Mouse (Mus musculus) gastrocnemius, postnatal 10 days (tissue): ENCODE measurements around the gene Rprd2. TPM values are rescaled to one million over a fixed set of nuclear protein-coding genes. Genes with fewer than 3 reads are reported as not detected.

Experiments
- DNase-seq: peaks from one replicate; pipeline ENCODE4 v3.0.0; 2021; ENCODE audit warnings: mixed read lengths
- microRNA-seq, 2 experiments: library from miRNA; unstranded; fragments of <30 nt; microRNA quantifications; one replicate each; pipeline ENCODE4 v1.2.0; 2021
- total RNA-seq, 2 experiments: library from RNA; stranded (reverse); gene quantifications; 2 replicates each; pipeline ENCODE4 v1.2.3; 2021

Rprd2 gene
- total RNA-seq, 2 experiments from 2014 or later, result 32.2 to 41.1 TPM

DNA sequence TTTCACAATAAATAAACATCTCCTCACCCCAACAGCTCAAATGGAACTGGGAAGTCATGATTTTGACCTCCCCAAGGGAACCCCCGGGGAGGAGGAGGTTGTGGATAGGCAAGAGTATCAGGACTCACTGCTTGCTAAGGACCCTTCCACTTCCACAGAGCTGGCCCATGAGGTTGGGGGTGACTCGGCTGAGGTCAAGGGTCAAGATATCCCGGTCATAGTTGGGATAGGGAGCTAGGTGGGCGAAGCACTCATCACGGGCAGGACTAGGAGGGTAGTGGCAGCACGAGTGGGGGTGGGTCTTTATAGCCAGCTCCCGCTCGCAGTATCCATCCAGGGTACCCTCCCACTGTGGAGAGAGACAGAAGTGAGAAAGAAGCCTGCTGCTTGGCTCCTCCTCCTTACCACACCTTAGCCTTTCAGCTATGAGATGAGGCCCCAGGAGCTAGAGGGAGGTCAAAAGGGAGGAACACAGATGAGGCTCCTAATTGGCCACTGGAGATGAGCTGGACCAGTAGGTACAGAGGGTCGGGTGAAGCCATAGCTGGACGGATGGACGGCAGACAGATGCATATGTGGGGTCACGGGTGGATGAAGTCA lies 83.5 kb downstream of the Rprd2 start:
- DNase-seq, result no peak

DNA sequence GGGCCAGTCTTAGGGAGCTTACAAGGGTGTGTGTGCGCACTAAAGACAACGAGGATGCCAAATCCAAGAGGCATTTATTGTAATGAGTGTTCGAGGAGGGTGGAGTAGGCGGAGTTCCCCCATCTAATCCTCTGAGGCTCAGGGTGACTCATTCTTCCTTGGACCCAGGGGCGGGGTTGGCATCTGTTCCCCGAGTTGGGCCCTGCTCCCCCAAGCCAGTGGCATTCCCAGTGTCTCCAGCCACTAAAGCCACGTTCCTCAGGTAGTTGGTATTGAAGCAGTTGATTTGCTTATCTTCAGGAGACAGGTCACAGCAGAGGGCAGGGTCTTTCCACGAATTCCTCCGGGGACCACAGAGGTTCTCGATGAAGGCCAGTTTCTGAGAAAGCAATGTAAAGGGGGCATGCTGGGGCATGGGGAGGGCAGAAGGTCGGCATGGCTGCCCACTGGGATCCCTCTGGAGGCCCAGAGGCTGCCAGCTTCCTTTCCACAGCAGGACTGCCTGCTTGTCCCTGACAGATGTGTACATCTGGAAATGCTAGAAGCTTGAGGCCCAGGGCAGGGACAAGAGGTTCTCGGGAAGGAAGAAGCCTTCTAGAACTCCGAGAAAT lies 84.5 kb downstream of the Rprd2 start:
- DNase-seq, result no peak

GRCm38 (mm10) chr3:95732744-95733521 lies 85.7 kb downstream of the Rprd2 start:
- no peak for DNase-seq

- no peak for DNase-seq
Measured at GRCm38 (mm10) chr3:95732297-95732696, 86.4 kb downstream of the Rprd2 start.

DNA sequence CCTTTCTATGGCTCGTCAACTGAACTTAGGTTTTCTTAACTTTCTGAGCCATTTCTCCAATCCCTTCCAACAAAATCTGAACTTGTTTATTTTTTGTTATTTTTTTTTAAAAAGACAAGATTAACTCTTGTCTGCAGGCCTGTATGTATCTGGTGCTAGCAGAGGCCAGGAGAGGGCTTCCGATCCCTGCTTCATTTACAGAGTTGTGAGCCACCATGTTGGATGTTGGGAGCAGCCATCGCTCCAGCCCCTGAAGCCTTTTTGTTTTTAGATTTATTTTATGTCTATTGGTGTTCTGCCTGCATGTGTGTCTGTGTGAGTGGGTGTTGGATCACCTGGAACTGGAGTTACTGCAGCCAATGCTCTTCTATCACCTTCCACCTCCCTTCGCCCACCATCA lies 86.9 kb downstream of the Rprd2 start:
- no peak for DNase-seq

- DNase-seq, result no peak
Measured at GRCm38 (mm10) chr3:95730431-95730830, 88.2 kb downstream of the Rprd2 start.

- DNase-seq, result no peak
Measured at GRCm38 (mm10) chr3:95728906-95729305, 89.8 kb downstream of the Rprd2 start.

DNA sequence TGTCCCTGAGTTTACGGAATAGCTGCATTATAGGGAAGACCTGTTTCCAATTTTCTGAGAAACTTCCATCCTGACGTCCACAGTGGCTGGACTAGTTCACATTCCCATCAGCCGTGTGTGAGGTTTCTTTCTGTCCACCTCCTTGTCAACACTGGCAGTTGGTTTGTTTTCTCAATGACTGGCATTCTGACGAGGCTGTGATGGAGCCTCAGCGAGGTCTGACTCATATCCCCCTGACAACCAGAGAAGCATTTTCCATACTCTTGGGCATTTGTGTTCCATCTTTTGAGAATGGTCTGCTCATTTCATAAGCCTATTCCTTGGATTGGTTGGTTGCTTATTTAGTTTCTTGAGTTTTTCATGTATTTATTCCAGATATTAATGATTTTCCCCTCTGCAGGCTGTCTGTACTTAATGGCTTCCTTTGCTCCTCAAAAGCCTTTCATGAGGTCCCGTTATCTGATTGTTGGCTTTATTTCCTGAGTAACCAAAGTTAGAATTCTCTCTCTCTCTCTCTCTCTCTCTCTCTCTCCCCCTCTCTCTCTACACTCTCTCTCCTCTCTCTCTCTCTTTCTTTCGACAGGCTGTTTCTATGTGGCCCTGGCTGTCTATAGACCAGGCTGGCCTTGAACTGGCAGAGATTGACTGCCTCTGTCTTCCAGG lies 91.8 kb downstream of the Rprd2 start:
- no peak for DNase-seq

GRCm38 (mm10) chr3:95725863-95726262 lies 92.8 kb downstream of the Rprd2 start:
- DNase-seq, result no peak

DNA sequence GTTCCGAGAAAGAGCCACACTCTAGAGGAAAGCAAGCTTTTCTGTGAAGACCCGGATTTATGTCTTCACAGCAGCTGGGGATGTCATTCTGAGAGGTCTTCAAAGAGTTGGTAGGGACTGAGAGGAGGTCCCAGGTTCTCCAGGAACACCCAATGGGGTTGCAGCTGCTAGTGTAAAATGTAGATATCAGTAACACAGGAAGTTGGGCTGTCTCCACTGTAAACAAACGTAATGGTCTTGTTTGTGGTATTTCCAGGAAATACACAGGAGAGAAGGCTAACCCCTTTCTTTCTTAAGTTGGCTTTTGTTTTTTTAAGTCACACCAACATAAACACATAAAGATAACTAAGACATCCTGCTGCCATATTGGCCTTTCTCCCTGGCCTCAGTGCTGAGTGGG lies 96.3 kb downstream of the Rprd2 start:
- no peak for DNase-seq

DNA sequence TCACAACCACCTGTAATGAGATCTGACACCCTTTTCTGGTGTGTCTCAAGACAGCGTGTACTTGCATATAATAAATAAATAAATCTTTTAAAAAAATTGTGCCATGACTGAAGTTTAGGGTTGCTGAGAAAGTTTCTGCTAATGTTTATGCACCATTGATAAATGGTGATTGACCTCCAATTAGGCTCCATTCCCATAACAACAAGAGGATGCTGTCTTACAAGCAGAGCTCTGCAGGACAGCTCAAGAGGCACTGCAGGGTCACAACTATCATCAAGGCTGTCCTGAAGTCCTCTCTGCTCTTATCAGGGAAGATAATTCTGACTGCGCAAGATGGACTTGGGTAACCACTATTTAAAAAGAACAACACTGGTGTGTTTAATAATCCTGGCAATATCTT lies 100.5 kb downstream of the Rprd2 start:
- DNase-seq, result no peak

DNA sequence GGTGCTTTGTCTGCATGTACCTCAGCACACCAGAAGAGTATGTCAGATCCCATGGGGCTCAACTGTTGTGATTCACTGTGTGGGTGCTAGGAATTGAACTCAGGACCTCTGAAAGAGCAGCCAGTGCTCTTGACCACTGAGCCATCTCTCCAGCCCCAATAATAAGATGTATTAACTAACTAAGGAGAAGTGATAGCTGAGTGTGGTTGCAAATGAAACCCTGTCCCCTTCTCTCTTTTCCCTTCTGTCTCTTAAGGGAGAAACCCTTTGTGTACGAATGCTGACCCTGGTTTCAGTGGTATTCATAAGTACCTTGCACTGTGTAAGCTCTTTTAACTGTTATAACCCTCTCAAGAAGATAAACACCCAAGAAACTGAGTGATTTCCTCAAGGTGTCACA lies 102.6 kb downstream of the Rprd2 start:
- DNase-seq, result no peak

Small RNA genes within 50 kb of the gene (microRNA-seq; reads per million reads assigned to microRNA genes)
- gene Mir7014, result 0 reads per million in 2 experiments

Other genes with a start within 250 kb of the Rprd2 start
- gene Golph3l, start 229.9 kb downstream of the Rprd2 start, total RNA-seq, result 10 to 100 TPM; 14.4 to 15.5 TPM
- 10 to 100 TPM; 80.1 to 80.2 TPM for gene Ensa, start 193.9 kb downstream of the Rprd2 start, total RNA-seq
- 100 to 1,000 TPM in 1 of 2 experiments, 10 to 100 TPM in 1; 96.8 to 111 TPM for gene Mcl1, start 160.1 kb downstream of the Rprd2 start, total RNA-seq
- gene Adamtsl4, start 130.9 kb downstream of the Rprd2 start, total RNA-seq, result 10 to 100 TPM; 23.9 to 26.3 TPM
- gene Ecm1, start 79.3 kb downstream of the Rprd2 start, total RNA-seq, result 10 to 100 TPM; 19.7 to 29.7 TPM
- 10 to 100 TPM; 27.7 to 29.4 TPM for gene Tars2, start 58.7 kb downstream of the Rprd2 start, total RNA-seq
- 10 to 100 TPM; 12.8 to 22.9 TPM for gene Prpf3, start 37.0 kb upstream of the Rprd2 start, total RNA-seq
- gene Mrps21, start 52.7 kb upstream of the Rprd2 start, total RNA-seq, result 100 to 1,000 TPM; 270 to 271 TPM
- gene Ciart, start 63.4 kb upstream of the Rprd2 start, total RNA-seq, result 1 to 10 TPM; 1.0 to 1.6 TPM
- 10 to 100 TPM; 15.7 to 20.8 TPM for gene BC028528, start 73.1 kb upstream of the Rprd2 start, total RNA-seq
- 10 to 100 TPM; 66.1 to 72.1 TPM for gene Aph1a, start 75.1 kb upstream of the Rprd2 start, total RNA-seq
- 10 to 100 TPM; 49.1 to 56.9 TPM for gene Car14, start 85.8 kb upstream of the Rprd2 start, total RNA-seq
- gene Anp32e, start 110.4 kb upstream of the Rprd2 start, total RNA-seq, result 100 to 1,000 TPM in 1 of 2 experiments, 10 to 100 TPM in 1; 87.3 to 101 TPM
- gene Plekho1, start 177.1 kb upstream of the Rprd2 start, total RNA-seq, result 10 to 100 TPM; 56.2 to 67.9 TPM
- gene Vps45, start 239.6 kb upstream of the Rprd2 start, total RNA-seq, result 10 to 100 TPM; 25.4 to 27.3 TPM